ENCODE assay signal across 9 mouse cellular contexts in the genomic region with DNA sequence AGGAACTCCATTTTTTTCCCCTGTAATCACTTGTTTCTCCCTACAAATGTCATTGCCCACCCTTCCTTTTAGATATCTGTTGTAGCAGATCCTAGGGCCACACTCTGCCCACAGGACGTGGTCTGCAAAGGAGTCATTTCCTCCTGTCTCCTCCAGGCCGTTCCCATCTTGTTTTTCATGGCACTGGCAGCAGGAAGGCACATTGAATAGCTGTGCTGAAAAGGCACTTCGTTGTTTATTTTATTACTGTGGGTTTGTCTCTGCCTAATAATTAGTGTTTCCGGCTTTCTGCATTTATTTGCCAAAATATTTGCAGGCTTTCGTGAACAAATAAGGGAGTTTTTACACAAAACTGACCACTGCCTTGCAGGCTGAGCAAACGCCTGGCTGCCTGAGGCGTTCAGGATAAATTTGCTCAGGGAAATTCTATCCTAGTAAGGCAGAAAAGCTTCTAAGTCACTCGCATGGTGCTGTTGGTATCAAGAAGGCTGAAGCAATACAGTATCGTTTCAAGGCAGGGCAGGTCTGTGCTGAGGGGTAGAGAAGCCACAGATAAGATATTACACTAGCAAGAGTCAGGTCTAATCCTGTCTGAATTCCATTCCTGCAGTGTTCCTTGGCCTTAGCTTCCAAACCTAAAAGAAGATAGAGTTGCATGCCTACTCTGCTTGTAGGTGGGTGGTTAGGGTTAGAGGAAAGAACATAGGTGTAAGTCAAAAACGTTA.
DNase-seq lines count a peak whose midpoint lies in the region; ATAC-seq and TF ChIP-seq lines count a peak whose summit lies in the region.
"Had no signal": no experiment of that assay in that cellular context is flagged by ENCODE, and none has a peak within 500 bp of the region (broad histone marks: within the 10 kb centered on the region; RNA-seq: fewer than 3 reads in every experiment).

No protein-coding gene starts in this region.

- ATAC-seq in common myeloid progenitor, adult 5-6 weeks (replicated peaks; ENCODE audit: low read depth, poor library complexity, severe bottlenecking): peak; percentile 59
- ATAC-seq in kidney, postnatal 0 days (replicated peaks; ENCODE audit: low FRiP score, low read depth): no peak

- intact Hi-C loops in heart, postnatal 25 days (cut with DNase I): no loop called here

- peak; percentile 34 for DNase-seq in heart, adult 8-10 months (ENCODE audit: low spot score)
- DNase-seq in heart, postnatal 25 days (ENCODE audit: low spot score): no peak
- peak; percentile 69 for DNase-seq in kidney, postnatal 0 days (ENCODE audit: low spot score)
- DNase-seq in lung, postnatal 25 days (ENCODE audit: low spot score): peak; percentile 59
- DNase-seq in layer of hippocampus, adult 18-20 months (ENCODE audit: low spot score in 2 of 2): no peak
- no peak for DNase-seq in left cerebral cortex, adult 11 months (ENCODE audit: low spot score)
- DNase-seq in adipocyte (ENCODE audit: low spot score): no peak

- H3K9ac ChIP-seq in kidney, postnatal 0 days (ENCODE audit: low read depth, low read length): no peak overlapping the region

- no peak for TF ChIP-seq CTCF in kidney, postnatal 0 days (IDR thresholded peaks at IDR 0.05; ENCODE audit: low read depth)

- H3K36me3 ChIP-seq in kidney, postnatal 0 days (ENCODE audit: insufficient read depth, low read length): no peaks in the 10 kb centered on the region

- H3K9me3 ChIP-seq in kidney, postnatal 0 days (replicated peaks; ENCODE audit: low read length): no peaks in the 10 kb centered on the region

- no peak overlapping the region for H3K4me2 ChIP-seq in kidney, postnatal 0 days (ENCODE audit: low read length)

- WGBS in kidney, postnatal 0 days: 16% methylated on average over 10 of the region's 10 CpGs

- H3K27ac ChIP-seq in kidney, postnatal 0 days: 0 out of 2 replicates have a peak overlapping the region, but pooled peaks have one; percentile 51

- peaks cover 30% of the 10 kb centered on the region for H3K4me1 ChIP-seq in kidney, postnatal 0 days (replicated peaks; ENCODE audit: insufficient read depth, low read length)

- H3K27me3 ChIP-seq in kidney, postnatal 0 days (ENCODE audit: insufficient read depth, low read length): no peaks in the 10 kb centered on the region

- no peak overlapping the region for H3K4me3 ChIP-seq in kidney, postnatal 0 days (replicated peaks; ENCODE audit: low read depth, low read length)
- H3K4me3 ChIP-seq: erythroblast, embryonic 14.5 days had no signal

Comparison
In these comparisons a context has a peak if more than half of its experiments do, and no peak if none do; other contexts are left out.
1. DNase-seq: peak in heart, adult 8-10 months (single experiment), kidney, postnatal 0 days (single experiment) and lung, postnatal 25 days (single experiment); none in heart, postnatal 25 days (single experiment), layer of hippocampus, adult 18-20 months (0 of 2), left cerebral cortex, adult 11 months (single experiment) and adipocyte (single experiment).